Mouse (Mus musculus): ENCODE data around the gene Trim8.

GRCm38 (mm10) chr19:46562132-46562531 is 60.6 kb downstream of the Trim8 start:
- TF ChIP-seq CTCF (IDR thresholded peaks at IDR 0.05; ENCODE audit: borderline replicate concordance, insufficient read depth, low read length), result peak; percentile 53; the same call in 1 of the 2 replicates
- TF ChIP-seq POLR2A (IDR thresholded peaks at IDR 0.05; ENCODE audit: low read depth, low read length), result no peak
